In genomic region chr10:89527054-89527453, GRCm38 (mm10) we compare ENCODE assay signal across 12 mouse cellular contexts. TPM values are rescaled to one million over a fixed set of nuclear protein-coding genes. Genes with fewer than 3 reads are reported as not detected.
DNase-seq lines count a peak whose midpoint lies in the region; ATAC-seq and TF ChIP-seq lines count a peak whose summit lies in the region.
"Had no signal": no experiment of that assay in that cellular context is flagged by ENCODE, and none has a peak within 500 bp of the region (broad histone marks: within the 10 kb centered on the region; RNA-seq: fewer than 3 reads in every experiment).

No protein-coding gene starts in this region.

- H3K9me3 ChIP-seq in heart, embryonic 15.5 days (replicated peaks) = no peaks in the 10 kb centered on the region
- no peaks in the 10 kb centered on the region for H3K9me3 ChIP-seq in midbrain, embryonic 13.5 days
- H3K9me3 ChIP-seq: embryonic facial prominence, embryonic 13.5 days; neural tube, embryonic 12.5 days had no signal

- peak; percentile 91 for ATAC-seq in Patski
- 0 out of 2 replicates have a peak, but pooled peaks have one; percentile 40 for ATAC-seq in heart, embryonic 15.5 days (replicated peaks; ENCODE audit: insufficient number of reproducible peaks, insufficient read depth, low FRiP score, low read depth)
- ATAC-seq in midbrain, embryonic 13.5 days = no peak

- DNase-seq in Patski (ENCODE audit: low read depth, low spot score) = peak; percentile 84
- peak; percentile 28 for DNase-seq in adrenal gland, postnatal 25 days
- DNase-seq in lung, postnatal 36 days = peak; percentile 27
- no peak for DNase-seq in left cerebral cortex, postnatal 36 days (ENCODE audit: low spot score in 2 of 2)
- DNase-seq in cerebellum, postnatal 36 days = no peak
- DNase-seq: gastrocnemius, postnatal 10 days; kidney, adult 9 months had no signal

- CTCF ChIA-PET in Patski (lab: Charles Lee) = interaction anchor here (1.4 to 2.4 kb wide), 2 partner anchors 15 to 99 kb away, joined by 3 to 8 read pairs; no protein-coding TSS in a partner anchor

- no peak overlapping the region for H3K4me3 ChIP-seq in heart, embryonic 15.5 days
- no peak overlapping the region for H3K4me3 ChIP-seq in midbrain, embryonic 13.5 days (replicated peaks)
- H3K4me3 ChIP-seq: embryonic facial prominence, embryonic 13.5 days; neural tube, embryonic 12.5 days had no signal

- in situ Hi-C loops in Patski (cut with MboI; ENCODE audit: low pct_unique_long_range_greater_than_20kb) = no loop called here

- 0 out of 2 replicates have a peak overlapping the region, but pooled peaks have one; percentile 11 for H3K4me2 ChIP-seq in heart, embryonic 15.5 days
- no peak overlapping the region for H3K4me2 ChIP-seq in midbrain, embryonic 13.5 days (replicated peaks)
- H3K4me2 ChIP-seq: embryonic facial prominence, embryonic 13.5 days; neural tube, embryonic 12.5 days had no signal

- no peaks in the 10 kb centered on the region for H3K36me3 ChIP-seq in heart, embryonic 15.5 days
- no peaks in the 10 kb centered on the region for H3K36me3 ChIP-seq in midbrain, embryonic 13.5 days
- H3K36me3 ChIP-seq: embryonic facial prominence, embryonic 13.5 days; neural tube, embryonic 12.5 days had no signal

- WGBS in heart, embryonic 15.5 days = 23% methylated on average over 5 of the region's 5 CpGs
- WGBS in midbrain, embryonic 13.5 days = 88% methylated on average over 5 of the region's 5 CpGs

- intact Hi-C loops in left cerebral cortex, postnatal 36 days (cut with DNase I) = no loop called here

- H3K27me3 ChIP-seq in Patski = no peaks in the 10 kb centered on the region
- H3K27me3 ChIP-seq in heart, embryonic 15.5 days = no peaks in the 10 kb centered on the region
- H3K27me3 ChIP-seq in midbrain, embryonic 13.5 days = no peaks in the 10 kb centered on the region
- H3K27me3 ChIP-seq: embryonic facial prominence, embryonic 13.5 days; neural tube, embryonic 12.5 days had no signal

- H3K27ac ChIP-seq in heart, embryonic 15.5 days = peak overlapping the region; percentile 65
- no peak overlapping the region for H3K27ac ChIP-seq in midbrain, embryonic 13.5 days
- H3K27ac ChIP-seq: embryonic facial prominence, embryonic 13.5 days; neural tube, embryonic 12.5 days had no signal

- POLR2A ChIA-PET in Patski (lab: Charles Lee) = no interaction called here

- TF ChIP-seq CTCF in Patski (IDR thresholded peaks at IDR 0.05) = peak; percentile 5

- no peak overlapping the region for H3K9ac ChIP-seq in heart, embryonic 15.5 days
- H3K9ac ChIP-seq in midbrain, embryonic 13.5 days (replicated peaks) = no peak overlapping the region
- H3K9ac ChIP-seq: embryonic facial prominence, embryonic 13.5 days; neural tube, embryonic 12.5 days had no signal

- peaks cover 29% of the 10 kb centered on the region for H3K4me1 ChIP-seq in heart, embryonic 15.5 days (replicated peaks)
- no peaks in the 10 kb centered on the region for H3K4me1 ChIP-seq in midbrain, embryonic 13.5 days (replicated peaks)
- H3K4me1 ChIP-seq: neural tube, embryonic 12.5 days had no signal

RNA-seq across cellular contexts. Expression of gene Nr1h4, which starts 6.3 kb away (rescaled TPM):
- polyA plus RNA-seq in Patski (2021) = 1.3 TPM
- 31.0 and 38.1 TPM in 2 replicates for total RNA-seq in adrenal gland, postnatal 25 days (2021)
- 0.81 and 1.0 TPM in 2 replicates for polyA plus RNA-seq in heart, embryonic 15.5 days (2015; fragmentation: Nextera tagmentation; extraction: Ambion mirVana)
- not detected for total RNA-seq in left cerebral cortex, postnatal 36 days (2021)
- polyA plus RNA-seq in midbrain, embryonic 13.5 days (2015; fragmentation: Nextera tagmentation; extraction: Ambion mirVana) = 0.13 TPM in 1 of 2 replicates, not detected in the other
- total RNA-seq: gastrocnemius, postnatal 10 days; megakaryocyte progenitor cell, adult 5-6 weeks had no signal
- polyA plus RNA-seq: embryonic facial prominence, embryonic 13.5 days; neural tube, embryonic 12.5 days had no signal

Comparison
In these comparisons a context has a peak if more than half of its experiments do, and no peak if none do; other contexts are left out.
1. DNase-seq: peak in Patski (single experiment), adrenal gland, postnatal 25 days (single experiment) and lung, postnatal 36 days (single experiment); none in left cerebral cortex, postnatal 36 days (0 of 2) and cerebellum, postnatal 36 days (0 of 2).